Mouse (Mus musculus): ENCODE data around the gene Wnk1. TPM values are rescaled to one million over a fixed set of nuclear protein-coding genes. Genes with fewer than 3 reads are reported as not detected.

The Wnk1 gene
- total and polyA plus RNA-seq, 3 experiments: 31.6 to 735 (median 104) TPM

GRCm38 (mm10) chr6:120082951-120083411, 44.5 kb upstream of the Wnk1 start:
- H3K4me3 ChIP-seq (ENCODE audit: control insufficient read depth in 1 of 2, insufficient read depth in 1 of 2, low read depth in 2 of 2, low read length in 2 of 2): peak overlapping the region; percentile 28 to 49
- TF ChIP-seq MAZ (IDR thresholded peaks at IDR 0.05; ENCODE audit: low read depth, low read length) (no peak), ETS1 (IDR thresholded peaks at IDR 0.05; ENCODE audit: low read depth, low read length) (peak; percentile 34; the same call in 1 of the 2 replicates), USF1 (IDR thresholded peaks at IDR 0.05; ENCODE audit: low read depth, low read length) (peak; percentile 94), NELFE (IDR thresholded peaks at IDR 0.05; ENCODE audit: low read depth, low read length) (no peak), MAFK (IDR thresholded peaks at IDR 0.05; ENCODE audit: borderline replicate concordance, low read depth, low read length) (no peak), ZNF384 (IDR thresholded peaks at IDR 0.05; ENCODE audit: low read depth, low read length) (no peak), BHLHE40 (IDR thresholded peaks at IDR 0.05; ENCODE audit: borderline replicate concordance, low read depth, low read length) (peak; percentile 59; the same call in 1 of the 2 replicates), ELF1 (IDR thresholded peaks at IDR 0.05; ENCODE audit: low read depth, low read length) (0 out of 2 replicates have a peak, but pooled peaks have one; percentile 9), USF2 (IDR thresholded peaks at IDR 0.05; ENCODE audit: borderline replicate concordance in 1 of 2, insufficient read depth in 1 of 2, low read depth in 1 of 2, low read length in 2 of 2) (peak; percentile 41 to 73; a peak in 3 of 4 replicates), MAX (IDR thresholded peaks at IDR 0.05; ENCODE audit: low read length) (peak; percentile 73), GATA1 (IDR thresholded peaks at IDR 0.05; ENCODE audit: low read depth, low read length) (0 out of 2 replicates have a peak, but pooled peaks have one; percentile 4), JUND (IDR thresholded peaks at IDR 0.05; ENCODE audit: low read depth, low read length) (0 out of 2 replicates have a peak, but pooled peaks have one; percentile 74)
- no peaks in the 10 kb centered on the region for H3K79me2 ChIP-seq (ENCODE audit: control insufficient read depth, insufficient read depth, low read length, poor library complexity)
- H3K4me1 ChIP-seq (ENCODE audit: control insufficient read depth in 1 of 2, insufficient read depth in 2 of 2, low read length in 2 of 2): peaks cover 0 to 11% of the 10 kb centered on the region in 2 experiments; a peak in 2 of 4 replicates
- DNase-seq (ENCODE audit: low read depth, low spot score): peak; percentile 73
- no peaks in the 10 kb centered on the region for H3K9me3 ChIP-seq (replicated peaks; ENCODE audit: insufficient read depth, low read length)
- peaks cover 0 to 2% of the 10 kb centered on the region in 2 experiments; a peak in 1 of 4 replicates for H3K27me3 ChIP-seq (ENCODE audit: control insufficient read depth in 1 of 2, insufficient read depth in 2 of 2, low read length in 2 of 2)
- peak overlapping the region; percentile 34; the same call in 1 of the 2 replicates for H3K9ac ChIP-seq (ENCODE audit: control insufficient read depth, low read depth, low read length, poor library complexity, severe bottlenecking)
- H3K27ac ChIP-seq (ENCODE audit: control insufficient read depth, low read depth, low read length): peak overlapping the region; percentile 58
- H3K36me3 ChIP-seq (ENCODE audit: control insufficient read depth in 1 of 2, insufficient read depth in 2 of 2, low read length in 2 of 2): peaks cover 0 to 8% of the 10 kb centered on the region in 2 experiments; a peak in 2 of 4 replicates

- DNase-seq (ENCODE audit: low read depth, low spot score): no peak
Measured at GRCm38 (mm10) chr6:120082251-120082950, 43.9 kb upstream of the Wnk1 start.

More at GRCm38 (mm10) chr6:120082251-120082950, 43.9 kb upstream of the Wnk1 start:
- no peak for TF ChIP-seq USF2 (IDR thresholded peaks at IDR 0.05; ENCODE audit: borderline replicate concordance in 1 of 2, insufficient read depth in 1 of 2, low read depth in 1 of 2, low read length in 2 of 2)
- no peak for TF ChIP-seq MXI1 (IDR thresholded peaks at IDR 0.05; ENCODE audit: low read depth, low read length)
- no peak for TF ChIP-seq POLR2AphosphoS2 (IDR thresholded peaks at IDR 0.05; ENCODE audit: low read length)
- no peak for TF ChIP-seq ZKSCAN1 (IDR thresholded peaks at IDR 0.05; ENCODE audit: low read depth, low read length)
- no peak for TF ChIP-seq SIN3A (IDR thresholded peaks at IDR 0.05; ENCODE audit: low read length)
- no peak for TF ChIP-seq MEF2A (IDR thresholded peaks at IDR 0.05; ENCODE audit: extremely low read depth, insufficient replicate concordance, low read depth, low read length, poor library complexity, severe bottlenecking)
- TF ChIP-seq ELF1 (IDR thresholded peaks at IDR 0.05; ENCODE audit: low read depth, low read length): no peak
- no peak for TF ChIP-seq ZC3H11A (IDR thresholded peaks at IDR 0.05; ENCODE audit: low read depth, low read length)
- no peak for TF ChIP-seq E2F4 (IDR thresholded peaks at IDR 0.05; ENCODE audit: borderline replicate concordance, low read depth, low read length)
- no peak for TF ChIP-seq MAFK (IDR thresholded peaks at IDR 0.05; ENCODE audit: borderline replicate concordance, low read depth, low read length)
- TF ChIP-seq CHD1 (IDR thresholded peaks at IDR 0.05; ENCODE audit: low read depth, low read length): no peak
- TF ChIP-seq NRF1 (IDR thresholded peaks at IDR 0.05; ENCODE audit: insufficient read depth, low read depth, low read length, poor library complexity, severe bottlenecking): no peak
- TF ChIP-seq NELFE (IDR thresholded peaks at IDR 0.05; ENCODE audit: low read depth, low read length): no peak
- no peak for TF ChIP-seq MYC (IDR thresholded peaks at IDR 0.05; ENCODE audit: low read depth, low read length)
- Histone ChIP-seq H3K9me3 (replicated peaks; ENCODE audit: insufficient read depth, low read length) (no peaks in the 10 kb centered on the region), H3K4me3 (ENCODE audit: control insufficient read depth in 1 of 2, insufficient read depth in 1 of 2, low read depth in 2 of 2, low read length in 2 of 2) (no peak overlapping the region), H3K9ac (ENCODE audit: control insufficient read depth, low read depth, low read length, poor library complexity, severe bottlenecking) (no peak overlapping the region), H3K27me3 (ENCODE audit: control insufficient read depth in 1 of 2, insufficient read depth in 2 of 2, low read length in 2 of 2) (peaks cover 0 to 2% of the 10 kb centered on the region in 2 experiments; a peak in 1 of 4 replicates), H3K36me3 (ENCODE audit: control insufficient read depth in 1 of 2, insufficient read depth in 2 of 2, low read length in 2 of 2) (peaks cover 0 to 8% of the 10 kb centered on the region in 2 experiments; a peak in 2 of 4 replicates), H3K4me1 (ENCODE audit: control insufficient read depth in 1 of 2, insufficient read depth in 2 of 2, low read length in 2 of 2) (peaks cover 0 to 11% of the 10 kb centered on the region in 2 experiments; a peak in 2 of 4 replicates), H3K27ac (ENCODE audit: control insufficient read depth, low read depth, low read length) (no peak overlapping the region), H3K79me2 (ENCODE audit: control insufficient read depth, insufficient read depth, low read length, poor library complexity) (no peaks in the 10 kb centered on the region)
